Mouse (Mus musculus) small intestine, adult 2 months (tissue): ENCODE data around the gene Wnt16. TPM values are rescaled to one million over a fixed set of nuclear protein-coding genes. Genes with fewer than 3 reads are reported as not detected.

ENCODE experiments used
- H3K27ac ChIP-seq: fragments of 200-500 bp; 2 replicates; pipeline ENCODE4 v1.5.1; 2012; ENCODE audit warnings: low read depth, low read length, control low read depth, inconsistent platforms; ENCODE audit not compliant: insufficient read depth
- H3K27me3 ChIP-seq: fragments of 200-500 bp; 2 replicates; pipeline ENCODE4 v1.6.1; 2012; ENCODE audit warnings: mild to moderate bottlenecking, moderate library complexity, low read length, inconsistent platforms; ENCODE audit not compliant: control insufficient read depth, insufficient read depth
- H3K36me3 ChIP-seq: fragments of 200-500 bp; 2 replicates; pipeline ENCODE4 v1.6.1; 2012; ENCODE audit warnings: mild to moderate bottlenecking, low read length, control low read depth, inconsistent platforms; ENCODE audit not compliant: control insufficient read depth, insufficient read depth
- H3K4me1 ChIP-seq: fragments of 200-500 bp; 2 replicates; pipeline ENCODE4 v1.6.1; 2012; ENCODE audit warnings: low read length, inconsistent platforms, mixed read lengths; ENCODE audit not compliant: control insufficient read depth, insufficient read depth, insufficient read length
- H3K4me3 ChIP-seq: fragments of 200-500 bp; 2 replicates; pipeline ENCODE4 v1.5.1; 2012; ENCODE audit warnings: low read depth, mild to moderate bottlenecking, control low read depth, inconsistent platforms, low read length, moderate library complexity
- CTCF ChIP-seq: fragments of 200-500 bp; IDR thresholded peaks from 2 replicates; pipeline ENCODE4 v1.5.1; 2012; ENCODE audit warnings: low read depth, mild to moderate bottlenecking, control low read depth, inconsistent platforms, low read length, moderate library complexity, mixed read lengths; ENCODE audit not compliant: insufficient replicate concordance, insufficient read length; ENCODE audit errors: extremely low read depth
- POLR2A ChIP-seq: fragments of 200-500 bp; IDR thresholded peaks from 2 replicates; pipeline ENCODE4 v1.6.1; 2012; ENCODE audit warnings: low read depth, mild to moderate bottlenecking, control low read depth, inconsistent platforms, low read length, moderate library complexity
- WGBS: fragments of 180-500 bp; shearing (Covaris S2); methylation state at CpG from one replicate; pipeline ENCODE4 v1.1.7; 2018; 5-methylcytosine and 5-hydroxymethylcytosine counted together
- polyA plus RNA-seq: library from polyadenylated mRNA; depleted of rRNA; stranded (reverse); fragments of >200 nt; gene quantifications from 2 replicates; pipeline ENCODE4 v1.2.3, GENCODE M21; 2012; rRNA removed

Gene Wnt16
- polyA plus RNA-seq, 1 experiment, result not detected

DNA sequence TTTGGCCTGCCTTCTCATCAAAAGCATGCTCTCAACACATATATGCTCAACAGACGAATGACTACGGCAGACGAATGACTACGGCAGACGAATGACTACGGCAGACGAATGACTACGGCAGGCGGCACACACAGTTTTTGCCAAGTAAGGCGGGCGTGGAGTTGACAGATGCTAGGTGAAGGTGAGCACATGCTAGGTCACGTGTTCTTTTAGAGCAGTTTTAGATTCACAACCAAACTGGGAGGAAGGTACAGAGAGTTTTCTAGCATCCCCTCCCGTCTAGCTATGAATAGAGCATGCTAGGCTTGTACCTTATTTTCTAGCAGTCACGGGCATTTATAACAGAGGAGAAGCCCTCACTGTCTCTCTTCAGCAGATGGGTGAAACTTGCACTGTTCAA, 52.8 kb downstream of the Wnt16 start:
- no peak for TF ChIP-seq POLR2A
- no peak for TF ChIP-seq CTCF
- Histone ChIP-seq H3K27me3 (no peaks in the 10 kb centered on the region), H3K36me3 (peaks cover 7% of the 10 kb centered on the region), H3K4me1 (peaks cover 32% of the 10 kb centered on the region), H3K27ac (peak overlapping the region; percentile 89), H3K4me3 (no peak overlapping the region)
- WGBS, result 75% methylated on average over 14 of the region's 14 CpGs

DNA sequence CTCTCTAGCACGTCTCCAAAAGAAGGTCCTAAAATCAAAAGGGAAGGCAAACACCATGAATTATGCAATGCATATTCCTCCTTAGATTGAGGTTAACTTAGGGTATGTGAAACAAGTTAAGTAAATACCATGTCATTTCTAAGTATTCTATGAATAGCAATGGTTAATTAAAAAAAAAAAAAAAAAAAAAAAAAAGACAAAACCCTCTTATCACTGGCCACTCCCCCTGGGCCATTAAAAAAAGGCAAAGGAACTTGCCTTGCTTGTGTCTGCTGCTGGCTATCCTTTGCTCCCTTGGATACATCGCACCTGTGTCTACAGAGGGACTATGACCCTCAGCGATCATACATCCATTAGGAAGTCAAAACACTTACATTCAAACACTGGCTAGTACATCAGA, 55.3 kb downstream of the Wnt16 start:
- 25% methylated on average over 3 of the region's 3 CpGs for WGBS
- peaks cover 28% of the 10 kb centered on the region for H3K4me1 ChIP-seq
- no peak overlapping the region for H3K4me3 ChIP-seq
- no peaks in the 10 kb centered on the region for H3K27me3 ChIP-seq
- H3K27ac ChIP-seq, result peak overlapping the region; percentile 97
- H3K36me3 ChIP-seq, result peaks cover 2% of the 10 kb centered on the region; the same call in 1 of the 2 replicates
- TF ChIP-seq POLR2A (no peak), CTCF (no peak)

DNA sequence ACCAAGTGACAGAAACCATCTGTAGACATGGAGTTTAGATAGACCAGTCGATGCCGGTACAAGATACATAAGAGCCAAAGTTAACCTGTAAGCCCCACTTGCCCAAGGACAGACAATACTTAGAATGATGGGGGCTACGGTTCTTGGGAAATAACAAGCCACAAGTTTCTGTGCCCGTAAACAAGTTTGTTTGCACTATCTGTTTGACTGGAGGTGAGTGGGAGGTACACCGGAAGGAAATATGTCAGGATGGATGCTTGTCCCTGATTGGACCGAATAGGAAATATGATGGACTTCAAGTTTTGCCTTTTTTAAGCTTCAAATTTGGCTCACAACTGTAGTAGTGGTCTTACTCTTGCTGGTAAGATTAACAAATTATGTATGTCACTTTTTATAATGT, 55.7 kb downstream of the Wnt16 start:
- no peak for TF ChIP-seq POLR2A
- no peak for TF ChIP-seq CTCF
- Histone ChIP-seq H3K4me1 (peaks cover 26% of the 10 kb centered on the region), H3K4me3 (no peak overlapping the region), H3K27me3 (no peaks in the 10 kb centered on the region), H3K36me3 (peaks cover 2% of the 10 kb centered on the region; the same call in 1 of the 2 replicates), H3K27ac (peak overlapping the region; percentile 97)
- 55% methylated on average over 6 of the region's 6 CpGs for WGBS

- Histone ChIP-seq H3K27me3 (no peaks in the 10 kb centered on the region), H3K27ac (peak overlapping the region; percentile 95), H3K4me3 (no peak overlapping the region), H3K36me3 (no peaks in the 10 kb centered on the region), H3K4me1 (peaks cover 21% of the 10 kb centered on the region)
- TF ChIP-seq CTCF, result no peak
- 22% methylated on average over 6 of the region's 6 CpGs for WGBS
Measured at GRCm38 (mm10) chr6:22344443-22344842, 56.4 kb downstream of the Wnt16 start.

- no peak overlapping the region for H3K4me3 ChIP-seq
- no peak for TF ChIP-seq CTCF
- TF ChIP-seq POLR2A, result no peak
- 78% methylated on average over 8 of the region's 8 CpGs for WGBS
- H3K27ac ChIP-seq, result no peak overlapping the region
- peaks cover 23% of the 10 kb centered on the region for H3K4me1 ChIP-seq
- no peaks in the 10 kb centered on the region for H3K36me3 ChIP-seq
- H3K27me3 ChIP-seq, result no peaks in the 10 kb centered on the region
Measured at GRCm38 (mm10) chr6:22347132-22347902, 59.3 kb downstream of the Wnt16 start.

Other genes starting within 250 kb of the Wnt16 start
- 1.4 and 4.3 TPM in 2 replicates for gene Fam3c, start 68.0 kb downstream of the Wnt16 start, polyA plus RNA-seq